Mouse (Mus musculus): ENCODE measurements around the gene 1700088E04Rik.

GRCm38 (mm10) chr15:79130782-79131181 lies 10.3 kb downstream of the 1700088E04Rik start:
- TF ChIP-seq POLR2A (IDR thresholded peaks at IDR 0.05; ENCODE audit: borderline replicate concordance, control insufficient read depth, low read depth, low read length) = no peak
- no peak for TF ChIP-seq CTCF (IDR thresholded peaks at IDR 0.05; ENCODE audit: control insufficient read depth, insufficient read depth, low read length)
